Mouse (Mus musculus) ES-E14 (cell line): ENCODE results near the gene Tmem150b. TPM values are rescaled to one million over a fixed set of nuclear protein-coding genes. Genes with fewer than 3 reads are reported as not detected.

ENCODE experiments used
- DNase-seq: peaks from one replicate; pipeline ENCODE4 v3.0.0-alpha.2; 2013; ENCODE audit warnings: low read depth, low spot score
- H3K27ac ChIP-seq: 2 replicates; pipeline ENCODE4 v1.5.1; 2012; ENCODE audit warnings: low read depth, mild to moderate bottlenecking, low read length, moderate library complexity, mixed read lengths; ENCODE audit not compliant: poor library complexity, insufficient read depth, severe bottlenecking
- H3K36me3 ChIP-seq: 2 replicates; pipeline ENCODE4 v1.6.1; 2012; ENCODE audit warnings: mild to moderate bottlenecking, low read length, moderate library complexity, mixed read lengths; ENCODE audit not compliant: control insufficient read depth, poor library complexity, insufficient read depth, severe bottlenecking
- H3K4me1 ChIP-seq, 2 experiments: fragments of 150-350 bp in 1 of 2; sonication (generic) in 1 of 2; 2 replicates each; pipeline ENCODE4 v1.6.1; 2012; ENCODE audit warnings: low read length in 2 of 2, mild to moderate bottlenecking in 1 of 2, mixed read lengths in 1 of 2; ENCODE audit not compliant: control insufficient read depth in 2 of 2, insufficient read depth in 2 of 2, poor library complexity in 1 of 2
- H3K4me3 ChIP-seq, 2 experiments: fragments of 150-350 bp in 1 of 2; sonication (generic) in 1 of 2; 2 replicates each; pipeline ENCODE4 v1.5.1; 2012; ENCODE audit warnings: low read length in 2 of 2, low read depth in 1 of 2, mild to moderate bottlenecking in 1 of 2, mixed read lengths in 1 of 2; ENCODE audit not compliant: insufficient read depth in 1 of 2, poor library complexity in 1 of 2, severe bottlenecking in 1 of 2
- H3K9ac ChIP-seq: 2 replicates; pipeline ENCODE4 v1.6.1; 2012; ENCODE audit warnings: low read depth, mild to moderate bottlenecking, low read length, mixed read lengths; ENCODE audit not compliant: poor library complexity, insufficient read depth, severe bottlenecking
- H3K9me3 ChIP-seq: fragments of 150-350 bp; sonication (generic); 2 replicates; pipeline ENCODE4 v1.6.1; 2012; ENCODE audit warnings: low read depth, mild to moderate bottlenecking, low read length; ENCODE audit not compliant: control insufficient read depth, insufficient read depth
- CHD2 ChIP-seq: IDR thresholded peaks from 2 replicates; pipeline ENCODE4 v1.6.1; 2014; ENCODE audit warnings: mild to moderate bottlenecking, low read depth, low read length, inconsistent platforms
- HCFC1 ChIP-seq: IDR thresholded peaks from 2 replicates; pipeline ENCODE4 v1.6.1; 2012; ENCODE audit warnings: low read length, inconsistent platforms, borderline replicate concordance; ENCODE audit not compliant: insufficient read depth
- MAFK ChIP-seq: IDR thresholded peaks from 2 replicates; pipeline ENCODE4 v1.6.1; 2014; ENCODE audit warnings: mild to moderate bottlenecking, low read depth, low read length, inconsistent platforms; ENCODE audit not compliant: insufficient read depth
- ZC3H11A ChIP-seq: IDR thresholded peaks from 2 replicates; pipeline ENCODE4 v1.6.1; 2012; ENCODE audit warnings: low read depth, mild to moderate bottlenecking, inconsistent platforms, low read length, borderline replicate concordance
- ZNF384 ChIP-seq: IDR thresholded peaks from 2 replicates; pipeline ENCODE4 v1.6.1; 2012; ENCODE audit warnings: low read depth, low read length, inconsistent platforms
- in situ Hi-C, 2 experiments: fragments of 600-800 bp; cut with MboI; formaldehyde crosslinking; loops; one replicate each; pipeline ENCODE4 v1.15.1; 2025; ENCODE audit warnings: low sequenced_read_pairs in 2 of 2, inconsistent platforms in 1 of 2; ENCODE audit not compliant: unreplicated experiment in 2 of 2
- total RNA-seq: library from RNA; depleted of rRNA; stranded (reverse); fragments of 300-350 nt; gene quantifications from 2 replicates; pipeline ENCODE4 v1.2.3, GENCODE M21; 2012

Gene Tmem150b
- total RNA-seq, 1 experiment: 0.94 TPM

GRCm38 (mm10) chr7:4705098-4705497 lies 20.0 kb downstream of the Tmem150b start:
- Histone ChIP-seq H3K9me3 (no peaks in the 10 kb centered on the region), H3K27ac (peak overlapping the region; percentile 72; the same call in 1 of the 2 replicates), H3K4me3 (peak overlapping the region; percentile 53 to 55), H3K36me3 (peaks cover 11% of the 10 kb centered on the region), H3K9ac (peak overlapping the region; percentile 77; the same call in 1 of the 2 replicates), H3K4me1 (peaks cover 15 to 17% of the 10 kb centered on the region in 2 experiments)
- peak; percentile 66 for DNase-seq
- TF ChIP-seq ZNF384: no peak
- in situ Hi-C loops: no loop called here

DNA sequence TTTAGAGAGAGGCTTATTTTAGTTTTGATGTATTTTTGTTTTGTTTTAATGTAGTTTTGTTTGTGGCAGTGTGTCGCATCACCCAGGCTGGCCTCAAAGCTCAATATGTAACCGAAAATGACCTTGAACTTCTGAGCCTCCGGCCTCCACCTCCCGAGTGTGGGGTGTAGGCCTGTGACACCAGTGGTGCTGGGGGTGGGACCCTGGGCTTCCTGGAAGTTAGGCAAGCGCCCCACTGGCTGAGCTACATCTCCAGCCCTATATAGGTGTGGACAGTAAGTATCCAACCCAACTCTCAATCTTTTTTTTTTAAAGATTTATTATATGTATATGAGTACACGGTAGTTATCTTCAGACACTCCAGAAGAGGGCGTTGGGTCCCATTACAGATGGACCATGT lies 21.9 kb downstream of the Tmem150b start:
- DNase-seq: no peak
- H3K36me3 ChIP-seq: peaks cover 8% of the 10 kb centered on the region
- no peaks in the 10 kb centered on the region for H3K9me3 ChIP-seq
- TF ChIP-seq ZC3H11A: no peak
- H3K4me3 ChIP-seq: no peak overlapping the region
- peak overlapping the region; percentile 72; the same call in 1 of the 2 replicates for H3K27ac ChIP-seq
- in situ Hi-C loops: no loop called here
- peak overlapping the region; percentile 50; the same call in 1 of the 2 replicates for H3K9ac ChIP-seq
- peaks cover 17% of the 10 kb centered on the region in 2 experiments for H3K4me1 ChIP-seq

GRCm38 (mm10) chr7:4702334-4702733 lies 22.7 kb downstream of the Tmem150b start:
- Histone ChIP-seq H3K9me3 (no peaks in the 10 kb centered on the region), H3K4me1 (peaks cover 17% of the 10 kb centered on the region in 2 experiments), H3K9ac (peak overlapping the region; percentile 50; the same call in 1 of the 2 replicates), H3K4me3 (0 out of 4 replicates have a peak overlapping the region, but pooled peaks of 1 of the 2 experiments have one; percentile 0), H3K36me3 (peaks cover 4% of the 10 kb centered on the region; the same call in 1 of the 2 replicates), H3K27ac (peak overlapping the region; percentile 90)
- TF ChIP-seq MAFK (no peak), CHD2 (no peak), HCFC1 (0 out of 2 replicates have a peak, but pooled peaks have one; percentile 39)
- in situ Hi-C loops: no loop called here
- DNase-seq: no peak

DNA sequence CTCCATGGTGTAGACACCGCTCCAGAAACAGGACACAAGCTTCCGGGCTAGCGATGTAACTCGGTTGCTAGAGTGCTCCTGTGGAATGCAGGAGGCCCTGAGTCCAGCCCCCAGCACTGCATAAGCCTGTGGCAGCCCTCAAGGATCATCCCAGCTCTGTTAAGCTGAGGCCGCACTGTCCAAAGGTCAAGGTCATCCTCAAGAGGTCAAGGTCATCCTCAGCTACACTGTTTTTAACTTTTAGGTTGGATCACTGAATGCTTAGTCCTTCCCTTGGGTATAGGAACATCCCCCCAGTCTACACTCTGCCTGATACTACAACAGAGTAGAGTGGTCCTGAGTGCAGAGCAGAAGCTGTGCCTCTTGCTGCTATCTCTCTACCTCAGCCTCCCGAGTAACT lies 32.0 kb downstream of the Tmem150b start:
- peak overlapping the region; percentile 18; the same call in 1 of the 2 replicates for H3K27ac ChIP-seq
- in situ Hi-C loops: no loop called here
- H3K36me3 ChIP-seq: peaks cover 13% of the 10 kb centered on the region

GRCm38 (mm10) chr7:4690951-4691653 lies 33.9 kb downstream of the Tmem150b start:
- H3K9me3 ChIP-seq: no peaks in the 10 kb centered on the region
- no peak for DNase-seq
- peaks cover 10% of the 10 kb centered on the region for H3K36me3 ChIP-seq
- H3K4me3 ChIP-seq: peak overlapping the region; percentile 70 to 95
- in situ Hi-C loops: no loop called here
- peak overlapping the region; percentile 80 for H3K9ac ChIP-seq
- TF ChIP-seq HCFC1 (no peak), ZC3H11A (no peak), CHD2 (no peak), ZNF384 (no peak), MAFK (no peak)
- H3K27ac ChIP-seq: peak overlapping the region; percentile 58; the same call in 1 of the 2 replicates
- H3K4me1 ChIP-seq: peaks cover 0 to 22% of the 10 kb centered on the region in 2 experiments; a peak in 2 of 4 replicates

More for the DNA sequence above, 32.0 kb downstream of the Tmem150b start:
- H3K9me3 ChIP-seq: no peaks in the 10 kb centered on the region
- TF ChIP-seq MAFK: no peak
- no peak for TF ChIP-seq ZC3H11A
- H3K4me3 ChIP-seq: no peak overlapping the region
- no peak for DNase-seq
- no peak overlapping the region; the same call in 1 of the 2 replicates for H3K9ac ChIP-seq
- H3K4me1 ChIP-seq: peaks cover 0 to 22% of the 10 kb centered on the region in 2 experiments; a peak in 2 of 4 replicates
